Mouse (Mus musculus): ENCODE measurements around the gene P3h4. TPM values are rescaled to one million over a fixed set of nuclear protein-coding genes. Genes with fewer than 3 reads are reported as not detected.

P3h4 gene
- polyA plus RNA-seq, 1 experiment from 2014 or later = 54.5 TPM

DNA sequence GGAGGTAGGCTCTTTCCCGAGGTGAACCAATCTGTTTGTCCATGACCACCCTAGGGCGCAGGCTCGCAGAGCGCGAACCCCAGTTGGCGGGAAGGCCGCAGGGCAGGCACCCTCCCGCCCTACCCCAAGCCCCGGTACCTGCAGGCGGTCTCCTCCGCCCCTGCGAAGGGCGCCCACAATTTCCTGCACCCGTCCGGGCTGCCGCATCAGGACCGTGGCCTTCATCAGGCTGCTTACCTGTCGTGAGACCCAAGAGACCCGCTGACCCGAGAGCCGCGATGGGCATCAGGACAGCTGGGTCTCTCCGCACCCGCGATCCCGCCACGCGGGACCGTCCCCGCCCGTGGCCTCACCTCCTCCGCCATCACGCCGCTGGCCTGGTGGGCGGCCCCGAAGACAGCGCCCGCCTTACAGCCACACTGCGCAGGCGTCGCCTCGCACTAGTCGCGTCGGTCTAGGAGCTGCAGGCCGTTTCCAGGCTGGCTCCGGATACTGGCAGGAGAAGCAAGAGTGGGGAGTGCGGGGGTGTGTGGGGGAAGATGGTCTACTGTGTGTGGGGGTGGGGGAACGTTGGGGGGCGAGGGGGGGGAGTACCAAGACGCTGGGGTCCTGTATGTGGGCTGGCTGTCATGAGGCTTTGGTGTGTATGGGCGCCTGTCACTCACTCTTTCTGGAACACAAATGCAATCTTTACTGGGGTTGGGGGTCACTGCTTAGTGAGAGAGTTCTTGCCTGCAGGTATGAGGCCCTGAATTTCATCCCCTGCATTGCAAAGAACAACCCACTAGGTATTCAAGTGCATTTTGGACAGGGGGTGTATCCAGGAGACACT is 26.3 kb upstream of the P3h4 start:
- DNase-seq (ENCODE audit: low spot score) (peak; percentile 90), ATAC-seq (replicated peaks; ENCODE audit: low FRiP score, low read depth) (peak; percentile 91)
- peak overlapping the region; percentile 96 for H3K4me2 ChIP-seq (ENCODE audit: low read length)
- TF ChIP-seq CTCF (IDR thresholded peaks at IDR 0.05; ENCODE audit: low read depth) = no peak
- 1% methylated on average over 52 of the region's 52 CpGs for WGBS
- H3K4me3 ChIP-seq (replicated peaks; ENCODE audit: low read depth, low read length) = peak overlapping the region; percentile 85
- H3K36me3 ChIP-seq (ENCODE audit: insufficient read depth, low read length) = peaks cover 5% of the 10 kb centered on the region; the same call in 1 of the 2 replicates
- H3K27ac ChIP-seq = peak overlapping the region; percentile 16; the same call in 1 of the 2 replicates
- H3K9me3 ChIP-seq (replicated peaks; ENCODE audit: low read length) = no peaks in the 10 kb centered on the region
- H3K27me3 ChIP-seq (ENCODE audit: insufficient read depth, low read length) = no peaks in the 10 kb centered on the region
- H3K4me1 ChIP-seq (replicated peaks; ENCODE audit: insufficient read depth, low read length) = peaks cover 16% of the 10 kb centered on the region
- H3K9ac ChIP-seq (ENCODE audit: low read depth, low read length) = peak overlapping the region; percentile 91

DNA sequence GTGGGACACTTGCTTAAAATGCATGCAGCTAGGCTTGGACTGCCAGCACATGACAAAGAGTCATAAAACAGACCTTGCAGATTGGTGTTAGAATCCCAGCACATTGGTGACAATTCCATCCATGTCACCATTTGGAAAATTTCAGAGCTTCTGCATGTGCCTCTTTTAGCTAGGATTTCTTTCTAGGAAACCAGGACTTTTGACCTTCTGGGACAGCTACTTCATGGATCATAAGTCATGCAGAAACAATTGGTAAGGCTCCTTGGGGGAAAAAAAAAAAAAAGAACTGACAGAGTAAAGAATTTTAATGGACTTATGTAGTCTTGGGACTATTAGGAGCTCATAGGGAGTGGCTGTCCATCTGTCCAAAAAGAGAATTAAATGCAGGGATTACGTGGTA is 23.3 kb upstream of the P3h4 start:
- ATAC-seq (replicated peaks; ENCODE audit: low FRiP score, low read depth) = no peak
- Histone ChIP-seq H3K4me2 (ENCODE audit: low read length) (no peak overlapping the region), H3K4me1 (replicated peaks; ENCODE audit: insufficient read depth, low read length) (peaks cover 16% of the 10 kb centered on the region), H3K36me3 (ENCODE audit: insufficient read depth, low read length) (peaks cover 6% of the 10 kb centered on the region; the same call in 1 of the 2 replicates), H3K4me3 (replicated peaks; ENCODE audit: low read depth, low read length) (no peak overlapping the region), H3K9ac (ENCODE audit: low read depth, low read length) (no peak overlapping the region), H3K9me3 (replicated peaks; ENCODE audit: low read length) (no peaks in the 10 kb centered on the region), H3K27me3 (ENCODE audit: insufficient read depth, low read length) (no peaks in the 10 kb centered on the region), H3K27ac (no peak overlapping the region)
- no peak for TF ChIP-seq CTCF (IDR thresholded peaks at IDR 0.05; ENCODE audit: low read depth)
- 48% methylated on average over 1 of the region's 1 CpGs for WGBS
- DNase-seq (ENCODE audit: low spot score) = peak; percentile 38

DNA sequence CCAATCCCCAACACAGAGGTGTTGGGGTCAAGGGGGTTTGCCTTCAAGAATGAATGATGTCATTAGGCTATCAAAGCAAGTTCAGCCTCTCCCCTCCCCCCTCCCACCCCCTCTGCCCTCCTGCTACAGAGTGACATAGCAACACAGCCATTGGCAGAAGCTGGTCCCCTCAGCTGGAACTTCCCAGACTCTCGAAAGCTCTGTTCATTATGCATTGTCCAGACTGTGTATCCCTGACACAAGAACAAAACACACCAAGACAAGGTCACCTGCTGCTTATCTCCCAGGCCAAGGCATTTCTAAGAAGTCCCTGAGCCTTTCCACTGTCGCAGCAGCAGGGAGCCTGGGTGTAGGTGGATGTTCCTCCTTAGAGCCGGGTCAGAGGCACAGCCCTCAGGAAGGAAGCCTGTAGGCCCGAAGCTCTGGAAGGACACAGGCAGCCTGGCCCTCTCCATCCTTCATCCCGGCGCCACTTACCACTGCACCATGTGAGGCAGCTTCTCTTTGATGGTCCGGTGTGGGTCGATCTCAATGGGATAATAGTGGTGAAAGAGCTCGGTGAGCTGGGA is 21.1 kb upstream of the P3h4 start:
- Histone ChIP-seq H3K9ac (ENCODE audit: low read depth, low read length) (no peak overlapping the region), H3K36me3 (ENCODE audit: insufficient read depth, low read length) (peaks cover 10% of the 10 kb centered on the region; the same call in 1 of the 2 replicates), H3K4me2 (ENCODE audit: low read length) (no peak overlapping the region), H3K9me3 (replicated peaks; ENCODE audit: low read length) (no peaks in the 10 kb centered on the region), H3K4me3 (replicated peaks; ENCODE audit: low read depth, low read length) (no peak overlapping the region), H3K27me3 (ENCODE audit: insufficient read depth, low read length) (no peaks in the 10 kb centered on the region), H3K4me1 (replicated peaks; ENCODE audit: insufficient read depth, low read length) (peaks cover 16% of the 10 kb centered on the region), H3K27ac (no peak overlapping the region)
- no peak for TF ChIP-seq CTCF (IDR thresholded peaks at IDR 0.05; ENCODE audit: low read depth)
- 71% methylated on average over 9 of the region's 9 CpGs for WGBS
- ATAC-seq (replicated peaks; ENCODE audit: low FRiP score, low read depth) (no peak), DNase-seq (ENCODE audit: low spot score) (no peak)

DNA sequence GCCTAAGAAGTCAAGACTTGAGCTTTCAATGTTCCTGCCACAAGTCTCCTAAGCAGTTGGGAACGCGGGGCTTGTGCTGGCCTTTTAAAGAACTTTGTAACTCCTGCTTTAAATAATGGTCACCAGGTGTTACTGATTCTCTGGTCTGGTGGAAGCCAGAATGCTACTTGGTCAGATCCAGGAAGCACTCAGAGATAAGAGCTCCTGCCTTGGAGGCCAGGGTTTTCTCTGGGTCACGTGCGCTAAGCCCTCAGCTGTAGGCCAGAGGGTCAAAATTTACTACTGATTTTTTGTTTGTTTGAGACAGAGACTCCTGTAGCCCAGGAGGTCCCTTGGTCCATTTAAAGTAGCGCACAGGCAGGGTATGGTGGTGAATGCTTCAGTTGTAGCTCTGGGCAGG is 17.4 kb upstream of the P3h4 start:
- no peak for TF ChIP-seq CTCF (IDR thresholded peaks at IDR 0.05; ENCODE audit: low read depth)
- Histone ChIP-seq H3K27ac (no peak overlapping the region), H3K9ac (ENCODE audit: low read depth, low read length) (no peak overlapping the region), H3K36me3 (ENCODE audit: insufficient read depth, low read length) (peaks cover 21% of the 10 kb centered on the region; the same call in 1 of the 2 replicates), H3K4me1 (replicated peaks; ENCODE audit: insufficient read depth, low read length) (no peaks in the 10 kb centered on the region), H3K27me3 (ENCODE audit: insufficient read depth, low read length) (no peaks in the 10 kb centered on the region), H3K9me3 (replicated peaks; ENCODE audit: low read length) (no peaks in the 10 kb centered on the region), H3K4me2 (ENCODE audit: low read length) (no peak overlapping the region), H3K4me3 (replicated peaks; ENCODE audit: low read depth, low read length) (no peak overlapping the region)
- ATAC-seq (replicated peaks; ENCODE audit: low FRiP score, low read depth) (no peak), DNase-seq (ENCODE audit: low spot score) (no peak)
- 91% methylated on average over 5 of the region's 5 CpGs for WGBS

DNA sequence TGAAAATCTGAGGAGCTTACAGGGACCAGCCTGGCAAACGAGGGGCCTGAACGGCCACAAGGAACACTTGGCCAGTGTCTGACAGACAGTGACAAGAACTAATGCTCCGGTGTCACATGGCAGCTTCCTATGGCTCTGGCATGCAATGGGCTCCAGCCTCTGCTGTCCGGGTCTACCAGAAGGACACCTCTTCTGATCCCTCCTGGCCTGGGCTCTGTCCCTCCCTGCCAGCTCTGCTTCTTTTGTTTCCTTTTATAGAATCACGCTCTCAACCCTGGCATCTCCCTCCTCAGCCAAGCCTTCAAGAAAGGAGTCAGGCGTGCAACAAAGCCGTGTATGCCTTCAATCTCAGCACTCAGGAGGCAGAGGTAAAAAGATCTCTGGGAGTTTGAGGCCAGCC is 15.4 kb upstream of the P3h4 start:
- no peaks in the 10 kb centered on the region for H3K27me3 ChIP-seq (ENCODE audit: insufficient read depth, low read length)
- no peak overlapping the region for H3K27ac ChIP-seq
- ATAC-seq (replicated peaks; ENCODE audit: low FRiP score, low read depth) (no peak), DNase-seq (ENCODE audit: low spot score) (no peak)
- H3K36me3 ChIP-seq (ENCODE audit: insufficient read depth, low read length) = peaks cover 15% of the 10 kb centered on the region; the same call in 1 of the 2 replicates
- H3K4me3 ChIP-seq (replicated peaks; ENCODE audit: low read depth, low read length) = no peak overlapping the region
- H3K4me1 ChIP-seq (replicated peaks; ENCODE audit: insufficient read depth, low read length) = no peaks in the 10 kb centered on the region
- H3K9me3 ChIP-seq (replicated peaks; ENCODE audit: low read length) = no peaks in the 10 kb centered on the region
- no peak overlapping the region for H3K4me2 ChIP-seq (ENCODE audit: low read length)
- WGBS = 90% methylated on average over 7 of the region's 7 CpGs
- TF ChIP-seq CTCF (IDR thresholded peaks at IDR 0.05; ENCODE audit: low read depth) = no peak
- no peak overlapping the region for H3K9ac ChIP-seq (ENCODE audit: low read depth, low read length)

DNA sequence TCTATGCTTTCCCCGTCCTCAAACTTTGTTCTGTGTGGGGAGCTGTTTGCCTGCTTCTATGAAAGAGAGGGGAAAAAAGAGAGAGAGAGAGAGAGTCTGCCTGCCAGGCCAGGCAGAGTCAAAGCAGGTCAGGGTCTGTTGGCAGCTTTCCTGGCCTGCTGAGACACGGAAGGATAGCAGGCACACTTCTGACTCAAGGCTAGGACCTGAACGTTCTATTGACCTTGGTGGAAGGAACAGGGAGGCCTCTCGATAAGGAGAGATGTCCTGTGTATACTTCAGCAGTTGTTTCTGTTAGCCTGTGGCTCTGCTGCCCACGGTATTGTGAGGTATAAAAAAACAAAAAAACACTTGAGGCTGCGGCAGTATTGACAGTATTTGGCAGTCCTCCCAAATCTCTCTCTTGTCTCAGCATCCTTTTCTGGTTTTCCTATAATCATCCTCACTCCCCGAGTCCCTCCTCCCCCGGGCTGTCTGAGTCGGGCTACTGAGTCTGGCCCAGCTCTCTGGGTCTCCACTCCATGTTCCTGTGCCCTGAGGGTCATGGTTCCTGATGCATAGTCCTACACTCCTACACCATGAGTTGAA is 14.1 kb upstream of the P3h4 start:
- no peak for DNase-seq (ENCODE audit: low spot score)
- Histone ChIP-seq H3K4me2 (ENCODE audit: low read length) (no peak overlapping the region), H3K4me1 (replicated peaks; ENCODE audit: insufficient read depth, low read length) (no peaks in the 10 kb centered on the region), H3K27ac (no peak overlapping the region), H3K9ac (ENCODE audit: low read depth, low read length) (0 out of 2 replicates have a peak overlapping the region, but pooled peaks have one; percentile 24), H3K4me3 (replicated peaks; ENCODE audit: low read depth, low read length) (no peak overlapping the region), H3K36me3 (ENCODE audit: insufficient read depth, low read length) (peaks cover 22% of the 10 kb centered on the region; the same call in 1 of the 2 replicates), H3K9me3 (replicated peaks; ENCODE audit: low read length) (no peaks in the 10 kb centered on the region), H3K27me3 (ENCODE audit: insufficient read depth, low read length) (no peaks in the 10 kb centered on the region)
- 49% methylated on average over 9 of the region's 9 CpGs for WGBS
- no peak for TF ChIP-seq CTCF (IDR thresholded peaks at IDR 0.05; ENCODE audit: low read depth)
- no peak for ATAC-seq (replicated peaks; ENCODE audit: low FRiP score, low read depth)

Data from kidney, postnatal 0 days (tissue).